Mouse (Mus musculus): ENCODE data around the gene Mgst3.
"Not testable (repeated sequence)": the region's sequence is repeated elsewhere in the genome, so short reads cannot be mapped to it uniquely, and the experiment has no call there.

Gene Mgst3

DNA sequence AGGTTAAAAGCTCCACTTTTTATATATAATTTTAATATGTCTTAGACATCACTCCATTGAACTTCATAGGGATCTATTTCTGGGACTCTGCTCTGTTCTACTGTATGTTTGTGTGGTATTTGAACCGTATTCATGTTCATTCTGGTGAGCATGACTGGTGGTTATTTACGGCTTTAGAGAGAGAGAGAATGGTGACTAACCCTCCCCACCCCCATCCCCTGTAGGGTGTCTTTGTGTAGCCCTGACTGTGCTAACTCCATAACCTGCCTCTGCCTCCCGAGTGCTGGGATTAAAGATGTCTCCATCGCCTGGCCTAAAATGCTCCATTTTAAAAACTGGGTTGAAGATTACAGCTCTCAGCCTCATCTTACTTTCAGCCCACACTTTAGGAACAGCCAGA is 33.4 kb downstream of the Mgst3 start:
- DNase-seq (ENCODE audit: low spot score in 2 of 2), result no peak

DNA sequence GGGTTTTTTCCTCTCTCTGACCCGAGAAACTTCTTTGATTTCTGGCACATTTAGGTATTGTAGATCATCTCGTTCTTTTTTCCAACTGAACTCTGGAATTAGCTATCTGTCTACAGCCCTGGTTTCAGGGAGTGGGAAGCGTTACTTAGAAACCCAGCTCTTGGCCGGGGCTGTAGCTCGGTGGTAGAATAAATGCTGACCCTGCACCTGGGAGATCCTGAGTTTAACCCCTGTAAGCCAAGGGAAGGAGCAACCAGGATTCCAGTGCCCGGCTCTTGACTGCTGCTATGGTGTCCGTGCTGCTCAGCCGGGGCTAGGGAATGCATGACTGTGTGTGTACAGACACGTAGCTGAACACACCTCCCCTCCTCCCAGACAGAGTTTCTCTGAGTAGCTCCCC is 34.9 kb downstream of the Mgst3 start:
- no peak for DNase-seq (ENCODE audit: low spot score in 2 of 2)

DNA sequence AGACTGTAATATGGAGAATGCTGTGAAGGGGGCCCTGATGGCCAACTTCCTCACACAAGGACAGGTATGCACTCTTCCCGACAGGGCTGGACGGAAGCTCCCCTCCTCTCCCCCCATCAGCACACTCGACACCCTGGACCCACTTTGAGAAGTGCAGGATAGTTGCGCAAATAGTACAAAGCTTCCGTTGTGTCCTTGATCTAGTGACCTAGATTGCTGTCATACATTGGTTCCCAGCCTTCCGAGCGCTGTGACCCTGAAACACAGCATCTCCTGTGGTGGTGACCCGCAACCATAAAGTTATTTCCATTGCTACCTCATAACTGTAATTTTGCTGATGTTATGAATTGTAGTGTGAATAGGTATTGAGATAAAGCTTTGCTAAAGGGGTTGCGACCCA is 36.3 kb downstream of the Mgst3 start:
- no peak for DNase-seq (ENCODE audit: low spot score in 2 of 2)

DNA sequence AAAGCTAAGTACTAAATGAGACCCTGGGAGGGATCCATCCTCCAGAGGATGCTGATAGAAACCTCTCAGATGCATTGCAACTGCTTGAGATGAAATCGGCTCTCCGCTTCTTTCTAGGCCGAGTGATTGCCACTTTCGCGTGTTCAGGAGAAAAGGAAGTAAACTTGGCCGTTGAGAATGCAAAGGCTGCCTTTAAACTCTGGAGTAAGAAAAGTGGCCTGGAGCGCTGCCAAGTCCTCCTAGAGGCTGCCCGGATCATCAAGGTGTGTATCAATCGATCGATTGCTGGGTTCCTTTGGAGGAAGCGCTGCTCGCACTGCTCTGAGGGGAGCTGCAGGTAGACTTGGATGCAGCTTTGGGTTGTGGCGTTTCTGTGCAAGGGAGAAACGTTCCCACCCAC is 41.2 kb downstream of the Mgst3 start:
- no peak for DNase-seq (ENCODE audit: low spot score in 2 of 2)

DNA sequence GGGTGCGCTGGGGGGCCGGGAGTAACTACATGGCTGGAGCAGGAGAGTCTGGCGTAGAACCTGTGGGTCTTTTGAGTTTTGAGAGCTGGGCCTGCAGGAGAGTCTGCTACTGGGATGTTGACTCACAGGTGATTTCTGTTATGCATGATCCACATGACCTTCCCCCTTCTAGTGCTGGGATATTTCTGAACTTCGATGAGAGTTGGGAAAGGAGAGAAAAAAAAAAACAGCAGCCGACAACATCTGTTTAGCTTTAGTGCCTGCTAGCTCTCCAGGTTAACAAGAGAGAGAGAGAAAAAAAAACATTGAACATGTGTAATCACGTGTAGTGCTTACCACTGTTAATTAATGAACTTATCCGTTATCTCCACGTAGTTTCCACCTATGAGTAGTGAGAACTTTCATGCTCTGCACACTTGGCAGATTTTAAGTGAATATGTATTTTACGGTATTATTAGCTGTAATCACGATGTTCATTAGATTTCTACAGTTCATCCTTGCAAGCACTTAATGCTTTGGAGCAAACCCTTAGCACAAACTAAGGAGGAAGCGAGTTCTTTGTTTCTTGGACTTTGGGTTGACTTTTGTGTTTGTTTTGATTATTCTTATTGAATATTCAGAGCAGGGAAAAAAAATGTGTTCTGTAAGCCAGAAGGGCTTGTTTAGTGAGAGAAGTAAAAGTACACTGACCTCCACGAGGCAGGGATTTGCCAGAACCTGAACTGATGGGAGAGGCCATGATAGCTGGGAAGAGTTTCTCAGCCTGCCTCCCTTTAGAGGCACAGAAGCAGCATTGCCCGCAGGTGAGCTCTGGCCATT is 42.8 kb downstream of the Mgst3 start:
- DNase-seq (ENCODE audit: low spot score in 2 of 2), result no peak

DNA sequence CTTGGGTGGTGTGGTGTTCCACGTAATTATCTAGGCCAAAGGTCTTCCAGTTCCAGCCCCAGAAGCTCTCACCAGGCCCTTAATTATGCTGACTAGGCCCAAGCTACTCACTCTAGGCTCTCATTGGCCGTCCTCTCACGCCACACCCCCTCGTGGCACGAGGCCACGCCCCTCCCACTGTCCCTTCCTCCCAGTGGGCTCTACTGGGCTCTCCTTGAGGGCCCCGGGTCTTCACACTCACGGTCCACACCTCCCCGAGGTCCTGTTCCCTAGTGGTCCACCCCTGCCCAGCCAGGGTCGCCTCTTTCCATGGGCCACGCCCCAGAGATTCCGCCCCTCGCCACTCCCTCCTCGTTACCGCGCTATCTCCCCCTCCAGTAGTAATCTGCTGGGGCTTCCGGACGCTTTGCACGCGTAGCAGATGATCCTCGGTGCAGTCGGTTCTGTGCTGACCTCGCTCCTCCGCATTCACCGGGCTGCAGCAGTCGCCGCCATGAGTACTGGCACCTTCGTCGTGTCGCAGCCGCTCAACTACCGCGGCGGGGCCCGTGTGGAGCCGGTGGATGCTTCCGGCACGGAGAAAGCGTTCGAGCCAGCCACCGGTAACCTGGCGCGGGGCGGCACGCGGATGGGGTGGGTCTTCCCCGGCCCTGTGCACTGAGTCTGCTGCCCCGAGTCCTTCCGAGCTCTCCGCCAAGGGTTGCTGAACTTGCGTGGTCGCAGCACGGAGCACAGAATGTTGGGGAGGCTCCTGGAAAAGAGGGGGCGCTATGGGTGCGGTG is 43.6 kb downstream of the Mgst3 start, which contains the start of gene Aldh9a1:
Gene Aldh9a1 (plus strand): TSS at position 177 of the 782 bp plus-strand sequence.
- DNase-seq (ENCODE audit: low spot score in 2 of 2), result peak; percentile 89 to 92

DNA sequence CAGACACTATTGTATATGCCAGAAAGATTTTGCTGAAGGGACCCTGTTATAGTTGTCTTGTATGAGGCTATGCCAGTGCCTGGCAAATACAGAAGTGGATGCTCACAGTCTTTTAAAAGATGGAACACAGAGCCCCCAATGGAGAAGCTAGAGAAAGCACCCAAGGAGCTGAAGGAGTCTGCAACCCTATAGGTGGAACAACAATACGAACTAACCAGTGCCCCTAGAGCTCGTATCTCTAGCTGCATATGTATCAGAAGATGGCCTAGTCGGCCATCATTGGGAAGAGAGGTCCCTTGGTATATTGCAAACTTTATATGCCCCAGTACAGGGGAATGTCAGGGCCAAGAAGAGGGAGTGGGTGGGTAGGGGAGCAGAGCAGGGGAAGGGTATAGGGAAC is 44.4 kb downstream of the Mgst3 start:
- not testable (repeated sequence) for DNase-seq (ENCODE audit: low spot score in 2 of 2)

DNA sequence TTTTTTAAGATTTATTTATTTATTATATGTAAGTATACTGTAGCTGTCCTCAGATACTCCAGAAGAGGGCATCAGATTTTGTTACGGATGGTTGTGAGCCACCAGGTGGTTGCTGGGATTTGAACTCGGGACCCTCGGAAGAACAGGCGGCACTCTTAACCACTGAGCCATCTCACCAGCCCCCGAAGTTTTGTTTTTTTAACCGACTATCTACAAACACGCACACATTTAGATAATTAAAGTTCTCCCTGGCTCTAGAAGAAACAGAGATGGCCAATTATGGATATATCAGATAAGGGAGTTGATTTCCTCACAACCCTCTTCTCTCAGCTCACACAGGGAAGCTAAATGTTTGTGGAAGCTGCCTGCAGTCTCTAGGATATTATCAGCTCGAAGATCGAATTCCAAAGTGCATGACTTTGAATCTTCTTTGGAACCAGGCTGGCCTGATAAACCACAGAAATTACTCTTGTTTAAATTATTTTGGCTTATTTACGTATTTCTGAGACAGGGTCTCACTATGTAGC is 47.6 kb downstream of the Mgst3 start:
- not testable (repeated sequence) for DNase-seq (ENCODE audit: low spot score in 2 of 2)

DNA sequence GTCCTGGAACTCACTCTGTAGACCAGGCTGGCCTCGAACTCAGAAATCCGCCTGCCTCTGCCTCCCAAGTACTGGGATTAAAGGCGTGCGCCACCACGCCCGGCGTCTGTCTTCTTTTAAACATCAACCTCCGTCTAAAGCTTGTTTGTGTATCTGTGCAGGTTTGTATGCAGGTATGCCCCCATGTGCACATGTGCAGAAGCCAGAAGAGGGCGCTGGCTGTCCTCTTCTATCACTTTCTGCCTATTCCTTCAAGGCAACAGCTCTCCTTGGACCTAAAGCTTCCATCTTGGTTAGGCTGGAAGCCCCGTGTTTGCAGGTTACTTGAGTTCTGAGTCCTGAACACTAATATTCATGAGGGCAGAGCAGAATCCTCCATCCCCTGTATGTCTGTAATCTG is 50.8 kb downstream of the Mgst3 start:
- no peak for DNase-seq (ENCODE audit: low spot score in 2 of 2)

DNA sequence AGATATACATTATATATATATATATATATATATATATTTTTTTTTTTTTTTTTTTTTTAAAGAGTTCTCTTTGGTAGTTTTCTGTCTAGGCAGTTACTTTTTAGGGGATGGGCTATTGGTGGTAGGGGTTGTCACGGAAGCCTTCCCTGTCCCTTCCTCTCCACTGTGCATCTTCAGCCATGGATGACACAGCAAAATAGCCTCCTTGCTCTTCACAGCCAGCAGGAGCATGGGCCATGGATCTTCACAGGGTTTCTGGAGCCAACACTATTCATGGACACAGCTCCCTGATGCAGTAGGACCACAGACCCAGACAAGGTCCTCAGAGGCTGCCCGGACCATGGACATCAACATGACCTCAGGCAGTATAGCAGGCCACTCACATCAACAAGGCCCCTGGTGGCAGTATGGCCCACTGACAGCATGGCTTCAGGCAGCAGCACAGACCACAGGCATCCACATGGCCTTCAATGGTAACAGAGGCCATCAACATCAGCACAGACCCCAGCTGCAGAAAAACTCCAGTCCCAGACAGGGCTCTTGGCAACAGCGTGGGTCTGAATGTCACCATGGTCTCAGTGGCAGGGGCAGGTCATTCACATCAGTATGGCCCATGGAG is 52.6 kb downstream of the Mgst3 start:
- peak in 1 of 2 experiments; percentile 61 for DNase-seq (ENCODE audit: low spot score in 2 of 2)

DNA sequence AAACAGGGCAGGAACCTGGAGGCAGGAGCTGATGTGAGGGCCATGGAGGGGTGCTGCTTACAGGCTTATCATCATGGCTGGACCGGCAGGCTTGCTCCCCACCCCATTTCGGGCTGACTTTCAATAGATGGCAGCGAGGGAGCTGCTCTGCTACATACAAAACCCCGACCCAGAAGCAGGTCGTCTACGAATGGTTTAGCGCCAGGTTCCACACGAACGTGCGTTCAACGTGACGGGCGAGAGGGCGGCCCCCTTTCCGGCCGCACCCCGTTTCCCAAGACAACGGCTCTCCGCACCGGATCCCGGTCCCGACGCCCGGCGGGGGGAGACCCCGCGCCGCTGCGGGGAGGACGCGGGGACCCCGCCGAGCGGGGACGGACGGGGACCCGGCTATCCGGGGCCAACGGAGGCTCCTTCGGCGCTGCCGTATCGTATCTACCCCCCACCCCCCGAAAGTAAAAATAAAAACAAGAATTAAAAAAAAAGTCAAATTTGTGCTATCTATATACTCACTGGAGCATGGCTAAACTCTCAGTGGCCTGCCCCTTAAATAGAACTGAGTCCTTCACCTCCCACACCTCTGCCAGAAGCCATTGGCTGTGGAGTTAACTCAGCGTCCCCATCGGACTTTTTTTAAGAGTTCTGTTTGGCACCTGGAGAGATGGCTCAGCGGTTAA is 53.4 kb downstream of the Mgst3 start:
- DNase-seq (ENCODE audit: low spot score in 2 of 2), result peak in 1 of 2 experiments; percentile 59

DNA sequence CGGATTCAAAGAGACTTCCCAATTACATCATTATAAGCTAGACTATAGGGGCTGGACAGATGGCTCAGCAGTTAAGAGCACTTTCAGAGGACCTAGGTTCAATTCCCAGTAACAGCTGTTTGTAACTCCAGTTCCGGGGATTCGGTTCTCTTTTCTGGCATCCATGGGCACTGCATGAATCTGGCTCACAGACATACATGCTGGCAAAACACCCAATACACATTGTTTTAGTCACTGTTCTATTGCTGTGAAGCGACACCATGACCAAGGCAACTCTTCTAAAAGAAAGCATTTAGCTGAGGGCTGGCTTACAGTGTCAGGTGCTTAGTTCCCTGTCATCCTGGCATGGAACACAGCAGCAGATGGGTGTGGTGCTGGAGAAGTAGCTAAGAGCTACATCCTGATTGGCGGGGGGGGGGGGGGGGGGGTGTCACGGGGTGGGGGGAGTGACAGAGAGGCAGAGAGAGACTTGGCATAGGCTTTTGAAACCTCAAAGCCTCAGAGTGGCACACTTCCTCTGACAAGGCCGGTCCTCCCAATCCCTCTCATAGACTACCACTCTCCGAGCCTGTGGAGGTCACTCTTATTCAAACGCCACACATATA is 54.4 kb downstream of the Mgst3 start:
- DNase-seq (ENCODE audit: low spot score in 2 of 2), result no peak

DNA sequence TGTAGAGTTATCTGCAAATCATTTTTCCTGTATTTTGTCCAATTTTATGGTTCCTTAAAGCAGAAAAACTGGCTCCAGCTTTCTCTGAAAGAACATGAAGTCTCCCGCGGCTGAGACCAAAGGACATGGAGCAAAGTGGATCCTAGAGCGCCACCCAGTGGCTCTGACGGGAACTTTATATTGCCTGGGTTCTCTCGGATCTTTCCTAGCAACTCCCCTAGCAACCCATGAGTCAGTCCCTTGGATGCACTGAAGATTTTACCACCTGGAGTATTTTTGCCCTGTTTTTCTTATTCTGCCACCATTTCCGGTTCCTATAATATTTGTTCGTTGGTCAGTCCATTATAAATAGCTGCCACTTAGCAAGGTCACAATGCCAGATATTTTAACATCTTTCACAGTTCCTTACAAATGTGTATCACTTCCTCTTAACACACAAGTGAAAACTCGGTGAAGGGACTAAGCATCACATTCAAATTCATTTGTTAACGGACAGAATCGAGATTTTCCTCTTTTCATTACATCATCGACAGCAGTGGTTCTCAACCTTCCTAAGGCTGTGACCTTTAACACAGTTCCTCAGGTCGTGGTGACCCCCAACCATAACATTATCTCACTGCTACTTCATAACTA is 56.1 kb downstream of the Mgst3 start:
- DNase-seq (ENCODE audit: low spot score in 2 of 2), result peak; percentile 75 to 90

DNA sequence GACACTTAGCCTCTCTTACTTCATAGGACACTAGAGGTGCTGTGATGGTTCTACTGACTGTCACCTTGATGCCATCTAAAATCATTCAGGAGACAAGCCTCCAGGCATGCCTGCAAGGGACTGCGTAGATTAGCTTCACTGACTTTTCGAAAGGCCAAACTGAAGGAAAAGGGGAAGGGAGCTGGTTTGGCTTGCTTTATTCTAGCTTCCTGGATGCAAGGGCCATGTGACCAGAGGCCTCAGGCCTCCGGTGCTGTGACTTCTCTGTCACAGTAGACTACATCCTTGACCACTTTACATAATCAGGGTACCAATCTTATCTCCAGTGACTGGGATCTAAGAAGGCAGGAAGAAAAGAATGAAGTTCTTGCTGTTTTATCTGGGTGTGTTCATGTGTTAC is 57.2 kb downstream of the Mgst3 start:
- no peak for DNase-seq (ENCODE audit: low spot score in 2 of 2)

DNA sequence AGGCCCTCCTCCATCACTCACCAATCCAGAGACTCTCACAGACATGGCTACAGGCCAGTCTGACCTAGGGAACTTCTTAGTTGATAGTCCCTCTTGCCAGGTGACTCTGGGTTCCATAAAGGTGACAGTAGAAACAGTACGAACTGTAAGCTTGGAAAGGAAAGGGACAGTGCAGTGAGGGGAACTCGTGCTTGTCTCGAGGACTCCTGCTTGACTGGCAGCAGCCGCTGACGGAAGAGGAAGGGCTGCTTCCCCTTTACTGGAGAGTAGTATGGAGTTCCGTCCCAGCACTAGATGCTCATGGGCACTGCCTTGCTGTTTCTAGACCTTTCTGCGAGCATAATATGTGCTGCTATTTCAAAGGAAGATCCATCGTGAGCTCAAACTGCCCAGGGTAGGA is 62.5 kb downstream of the Mgst3 start:
- no peak for DNase-seq (ENCODE audit: low spot score in 2 of 2)

DNA sequence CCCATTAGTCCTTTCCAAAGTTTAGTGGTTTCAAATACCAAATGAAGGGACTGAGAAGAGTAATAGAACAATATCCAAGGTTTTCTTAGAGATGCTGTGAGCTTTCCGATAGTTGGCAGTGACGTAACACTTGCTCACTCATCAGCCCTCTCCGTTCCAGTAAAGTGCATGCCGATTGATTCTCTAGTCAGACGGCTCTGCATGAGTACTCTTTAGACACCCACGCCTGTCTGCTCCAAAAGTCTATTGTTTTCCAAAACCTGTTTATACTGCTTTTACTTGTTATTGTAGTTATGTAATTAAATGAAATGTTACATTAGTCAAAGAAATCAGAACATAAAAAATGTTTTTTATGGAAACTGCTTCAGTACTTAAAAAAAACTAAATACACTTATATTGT is 64.9 kb downstream of the Mgst3 start:
- no peak for DNase-seq (ENCODE audit: low spot score in 2 of 2)

Data from spleen, postnatal 4 days (tissue).